Mouse (Mus musculus): ENCODE measurements around the gene Gm42420. TPM values are rescaled to one million over a fixed set of nuclear protein-coding genes. Genes with fewer than 3 reads are reported as not detected.

Gene Gm42420
- 1.3 and 1.5 TPM in 2 replicates for polyA plus RNA-seq (2015; fragmentation: Nextera tagmentation; extraction: Ambion mirVana)

DNA sequence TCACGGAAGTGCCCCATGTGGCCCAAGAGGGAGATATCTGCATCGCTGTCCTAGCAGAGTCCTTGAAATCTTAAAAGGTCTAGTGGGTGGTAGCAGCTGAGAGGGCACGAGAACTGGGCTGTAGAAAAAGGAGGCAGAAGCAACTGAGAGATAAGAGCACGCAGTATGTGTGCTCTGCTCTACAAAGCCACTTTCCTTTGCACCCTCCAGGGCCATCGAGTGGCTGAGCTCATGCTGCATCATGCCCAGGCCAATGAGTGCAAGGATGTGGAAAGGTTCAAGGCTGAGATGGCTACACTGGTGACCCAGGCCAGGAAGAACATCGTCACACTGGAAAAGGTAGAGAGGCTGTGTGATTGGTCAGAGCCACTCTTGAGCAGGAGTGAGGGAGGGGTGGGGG lies at the start of gene Gm42420:
Gene Gm42420, plus strand, starts transcription at position 237 of the 400 bp plus-strand sequence.
- Histone ChIP-seq H3K4me2 (no peak within 1 kb of the TSS), H3K4me3 (replicated peaks) (no peak within 1 kb of the TSS), H3K4me1 (no peaks in the 10 kb centered on the region), H3K9me3 (no peaks in the 10 kb centered on the region), H3K27ac (no peak within 1 kb of the TSS), H3K9ac (no peak within 1 kb of the TSS), H3K36me3 (peaks cover 24% of the 10 kb centered on the region), H3K27me3 (replicated peaks) (no peaks in the 10 kb centered on the region)
- WGBS = 90% methylated on average over 6 of the region's 6 CpGs
- ATAC-seq (ENCODE audit: insufficient read depth, low FRiP score, low read depth) = no peak

DNA sequence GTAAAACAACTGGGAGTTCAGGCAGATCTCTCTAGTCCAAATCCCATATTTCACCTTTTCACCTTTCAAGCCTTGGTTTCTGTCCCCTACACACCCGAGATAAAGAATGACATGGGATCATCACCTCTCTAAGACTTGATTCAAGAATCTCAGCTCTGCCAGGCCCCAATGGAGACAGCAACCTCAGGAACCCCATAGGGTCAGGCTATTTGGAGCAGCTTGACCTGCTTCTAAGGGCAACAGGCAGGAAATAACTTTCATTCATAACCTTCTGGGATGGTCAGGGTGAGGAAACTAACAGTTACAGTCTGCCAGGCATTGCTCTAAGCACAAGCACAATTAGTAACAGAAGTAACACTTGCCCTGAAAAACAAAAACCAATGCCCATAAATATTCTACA lies 48.9 kb upstream of the Gm42420 start:
- no peaks in the 10 kb centered on the region; the same call in 1 of the 2 replicates for H3K36me3 ChIP-seq
- no peak for ATAC-seq (ENCODE audit: insufficient read depth, low FRiP score, low read depth)
- H3K4me2 ChIP-seq = no peak overlapping the region
- WGBS = 34% methylated on average over 1 of the region's 1 CpGs
- peaks cover 19% of the 10 kb centered on the region for H3K4me1 ChIP-seq
- no peaks in the 10 kb centered on the region for H3K9me3 ChIP-seq
- no peak overlapping the region for H3K9ac ChIP-seq
- no peaks in the 10 kb centered on the region for H3K27me3 ChIP-seq (replicated peaks)
- H3K4me3 ChIP-seq (replicated peaks) = no peak overlapping the region
- no peak overlapping the region for H3K27ac ChIP-seq

DNA sequence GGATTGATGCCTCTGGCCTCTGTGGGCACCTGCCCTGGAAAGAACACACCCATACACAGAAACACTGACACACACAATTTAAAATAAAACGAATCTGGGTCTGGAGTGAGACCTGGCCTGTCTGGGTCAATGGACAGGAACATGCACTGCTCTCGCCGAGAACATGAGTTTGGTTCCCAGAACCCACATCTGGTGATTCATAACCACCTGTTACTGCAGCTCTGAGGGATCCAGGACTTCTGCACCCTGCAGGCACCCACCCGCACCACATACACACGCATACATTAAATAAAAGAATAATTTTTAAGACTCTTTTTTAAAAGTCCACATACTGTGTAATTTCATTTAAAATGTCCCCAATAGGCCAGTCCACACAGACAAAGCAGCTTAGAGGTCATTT lies 48.3 kb upstream of the Gm42420 start:
- no peak overlapping the region for H3K9ac ChIP-seq
- no peak overlapping the region for H3K4me3 ChIP-seq (replicated peaks)
- no peaks in the 10 kb centered on the region; the same call in 1 of the 2 replicates for H3K36me3 ChIP-seq
- H3K4me2 ChIP-seq = no peak overlapping the region
- H3K27me3 ChIP-seq (replicated peaks) = no peaks in the 10 kb centered on the region
- no peaks in the 10 kb centered on the region for H3K9me3 ChIP-seq
- no peak for ATAC-seq (ENCODE audit: insufficient read depth, low FRiP score, low read depth)
- no peak overlapping the region for H3K27ac ChIP-seq
- 92% methylated on average over 5 of the region's 5 CpGs for WGBS
- H3K4me1 ChIP-seq = peaks cover 19% of the 10 kb centered on the region

DNA sequence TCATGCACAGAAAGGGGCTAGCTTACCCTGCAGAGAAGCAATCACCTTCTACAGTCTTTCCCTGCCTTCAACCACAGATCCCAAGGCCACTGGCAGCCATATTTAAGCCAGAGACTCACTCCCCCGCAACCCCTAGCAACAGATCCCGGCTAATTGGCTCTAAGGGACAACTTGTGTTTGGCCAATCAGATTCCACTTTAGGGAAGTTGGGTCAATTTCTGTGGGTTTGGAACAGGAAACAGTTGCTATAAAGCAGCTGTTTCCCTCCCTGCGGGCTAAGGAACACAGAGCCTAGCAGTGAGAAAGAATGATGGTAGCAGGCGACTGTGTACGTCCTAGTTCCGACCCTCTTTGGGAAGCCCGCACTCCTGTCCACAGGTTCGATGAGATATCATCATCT lies 47.3 kb upstream of the Gm42420 start:
- H3K4me2 ChIP-seq = no peak overlapping the region
- no peak overlapping the region for H3K4me3 ChIP-seq (replicated peaks)
- no peaks in the 10 kb centered on the region for H3K9me3 ChIP-seq
- no peak for ATAC-seq (ENCODE audit: insufficient read depth, low FRiP score, low read depth)
- peaks cover 27% of the 10 kb centered on the region for H3K4me1 ChIP-seq
- H3K27me3 ChIP-seq (replicated peaks) = no peaks in the 10 kb centered on the region
- WGBS = 37% methylated on average over 8 of the region's 8 CpGs
- no peaks in the 10 kb centered on the region; the same call in 1 of the 2 replicates for H3K36me3 ChIP-seq
- H3K9ac ChIP-seq = no peak overlapping the region
- peak overlapping the region; percentile 58; the same call in 1 of the 2 replicates for H3K27ac ChIP-seq

DNA sequence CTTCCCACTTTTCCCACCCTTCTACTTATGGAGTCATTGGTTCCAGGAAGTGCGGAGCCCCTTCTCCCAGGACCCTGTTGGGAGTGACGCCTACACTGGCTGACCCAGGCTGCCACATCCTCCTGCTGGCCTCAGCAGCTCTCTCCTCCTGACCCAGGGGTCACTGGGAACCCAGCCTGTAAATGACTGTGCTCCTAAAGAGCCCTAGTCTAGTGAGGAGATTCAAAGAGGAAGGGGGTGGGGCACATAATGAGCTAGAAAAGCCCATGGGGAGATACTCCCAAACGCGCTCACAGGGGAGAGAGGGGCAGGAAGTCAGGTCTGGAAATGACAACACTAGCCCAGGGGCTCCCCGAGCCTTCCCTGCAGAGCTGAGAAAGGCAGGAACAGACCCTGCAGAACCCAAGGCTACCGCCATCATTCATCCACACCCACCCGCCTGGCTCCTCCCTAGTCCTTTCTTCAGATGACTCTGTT lies 45.8 kb upstream of the Gm42420 start:
- Histone ChIP-seq H3K4me1 (peaks cover 38% of the 10 kb centered on the region), H3K9me3 (no peaks in the 10 kb centered on the region), H3K27me3 (replicated peaks) (no peaks in the 10 kb centered on the region), H3K36me3 (no peaks in the 10 kb centered on the region), H3K27ac (peak overlapping the region; percentile 58), H3K4me2 (peak overlapping the region; percentile 42), H3K4me3 (replicated peaks) (no peak overlapping the region; the same call in 1 of the 2 replicates), H3K9ac (peak overlapping the region; percentile 10; the same call in 1 of the 2 replicates)
- peak; percentile 59 for ATAC-seq (ENCODE audit: insufficient read depth, low FRiP score, low read depth)
- WGBS = 17% methylated on average over 7 of the region's 7 CpGs

DNA sequence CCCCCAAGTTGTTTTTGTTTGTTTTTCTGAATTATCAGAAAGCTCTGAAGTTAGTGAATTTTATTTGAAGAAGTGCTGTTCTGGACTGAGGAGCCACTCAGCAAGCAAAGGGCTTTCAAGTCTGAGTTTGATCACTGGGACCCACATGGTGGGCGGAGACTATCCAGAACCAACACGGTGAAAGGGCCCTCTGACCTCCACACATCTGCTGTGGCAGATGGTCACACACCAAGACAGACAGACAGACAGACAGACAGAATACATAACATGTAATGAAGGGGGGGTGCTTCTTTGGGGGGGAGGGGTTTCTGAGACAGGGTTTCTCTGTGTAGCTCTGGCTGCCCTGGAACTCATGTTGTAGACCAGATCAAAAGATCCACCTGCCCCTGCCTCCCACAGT lies 45.0 kb upstream of the Gm42420 start:
- ATAC-seq (ENCODE audit: insufficient read depth, low FRiP score, low read depth) = no peak
- 46% methylated on average over 2 of the region's 2 CpGs for WGBS
- Histone ChIP-seq H3K9me3 (no peaks in the 10 kb centered on the region), H3K4me1 (peaks cover 38% of the 10 kb centered on the region), H3K4me3 (replicated peaks) (no peak overlapping the region), H3K27me3 (replicated peaks) (no peaks in the 10 kb centered on the region), H3K4me2 (no peak overlapping the region), H3K9ac (no peak overlapping the region), H3K36me3 (no peaks in the 10 kb centered on the region), H3K27ac (peak overlapping the region; percentile 26; the same call in 1 of the 2 replicates)

DNA sequence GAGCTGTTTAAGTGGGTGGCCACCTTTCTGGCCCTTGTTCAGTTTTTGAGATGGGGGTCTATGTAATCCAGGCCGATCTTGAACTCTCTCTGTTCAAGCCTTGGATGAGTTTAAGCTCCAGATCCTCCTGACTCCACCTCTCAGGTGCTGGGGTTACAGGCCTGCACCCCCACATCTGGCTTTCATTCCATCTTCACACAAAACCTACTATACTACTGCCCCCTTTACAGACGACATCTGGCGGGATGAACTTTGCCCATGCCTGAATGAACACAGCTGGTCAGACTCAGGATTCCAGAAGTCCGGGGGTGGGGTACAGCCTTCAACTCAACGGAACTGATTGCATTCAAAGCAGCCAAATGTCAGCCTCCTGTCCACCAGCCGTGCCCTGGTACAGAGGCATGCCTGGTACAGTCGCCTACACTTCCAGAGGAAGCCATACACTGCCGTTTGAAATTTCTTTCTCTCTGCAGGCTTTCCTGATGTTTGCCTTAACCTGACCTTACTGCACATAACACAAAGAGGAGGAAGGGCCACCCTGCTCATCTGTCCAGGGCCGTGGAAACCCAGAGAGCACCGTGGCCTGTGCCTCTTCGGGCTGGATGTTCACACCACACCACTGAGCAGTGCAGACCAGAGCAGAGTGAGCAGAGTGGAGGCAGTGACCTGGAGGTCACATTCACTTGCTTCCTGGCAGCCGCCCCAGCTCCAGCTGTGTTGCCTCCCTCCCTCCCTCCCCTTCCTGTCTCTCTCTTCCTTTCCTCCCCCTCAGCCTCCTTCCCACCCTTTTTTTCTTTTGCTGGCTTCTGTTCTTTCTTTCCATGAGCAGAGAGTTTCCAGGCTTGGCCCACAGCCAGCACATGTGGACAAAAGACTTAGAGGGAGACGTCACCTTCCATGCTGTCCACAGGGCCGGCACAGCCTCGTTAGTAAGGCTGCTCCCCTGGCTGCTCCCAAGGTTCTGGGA lies 42.6 kb upstream of the Gm42420 start:
- H3K36me3 ChIP-seq = no peaks in the 10 kb centered on the region
- no peak overlapping the region for H3K9ac ChIP-seq
- peak overlapping the region; percentile 67 for H3K27ac ChIP-seq
- H3K9me3 ChIP-seq = no peaks in the 10 kb centered on the region
- H3K27me3 ChIP-seq (replicated peaks) = no peaks in the 10 kb centered on the region
- H3K4me3 ChIP-seq (replicated peaks) = no peak overlapping the region
- 16% methylated on average over 15 of the region's 15 CpGs for WGBS
- H3K4me2 ChIP-seq = peak overlapping the region; percentile 33
- peaks cover 38% of the 10 kb centered on the region for H3K4me1 ChIP-seq
- ATAC-seq (ENCODE audit: insufficient read depth, low FRiP score, low read depth) = peak; percentile 88

DNA sequence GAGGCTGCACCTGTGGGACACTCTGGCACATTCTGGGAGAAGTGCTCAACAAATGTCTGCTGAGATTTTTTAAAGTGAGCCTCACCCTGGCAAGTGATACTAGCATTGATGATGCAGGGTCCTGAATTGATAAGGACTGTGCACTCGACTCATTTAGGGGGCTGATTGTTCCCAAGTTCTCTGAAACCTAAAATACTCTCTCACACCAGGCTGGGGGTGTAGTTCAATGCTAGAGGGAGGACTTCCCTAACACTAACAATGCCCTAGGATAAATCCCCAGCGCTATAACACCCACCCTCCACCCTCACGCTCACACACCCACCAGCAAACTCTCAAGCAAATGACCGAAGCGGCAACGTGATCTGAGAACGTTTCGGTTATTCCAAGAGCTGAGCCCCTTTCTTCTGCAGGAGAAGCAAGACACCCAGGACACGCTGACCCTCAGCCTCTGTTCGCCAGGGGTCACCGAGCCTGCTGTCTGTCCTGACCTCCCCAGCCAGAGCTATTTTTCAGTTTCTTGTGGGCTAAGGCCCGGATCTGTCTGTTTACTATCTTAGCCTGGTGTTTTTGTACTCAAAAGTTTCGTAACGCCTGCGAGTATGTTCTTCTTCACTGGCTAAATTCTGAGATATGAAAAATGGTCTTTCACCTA lies 41.7 kb upstream of the Gm42420 start:
- Histone ChIP-seq H3K36me3 (no peaks in the 10 kb centered on the region), H3K4me2 (no peak overlapping the region), H3K27ac (peak overlapping the region; percentile 67), H3K9ac (no peak overlapping the region), H3K9me3 (no peaks in the 10 kb centered on the region), H3K27me3 (replicated peaks) (no peaks in the 10 kb centered on the region), H3K4me1 (peaks cover 28% of the 10 kb centered on the region), H3K4me3 (replicated peaks) (no peak overlapping the region)
- WGBS = 38% methylated on average over 15 of the region's 15 CpGs
- no peak for ATAC-seq (ENCODE audit: insufficient read depth, low FRiP score, low read depth)

DNA sequence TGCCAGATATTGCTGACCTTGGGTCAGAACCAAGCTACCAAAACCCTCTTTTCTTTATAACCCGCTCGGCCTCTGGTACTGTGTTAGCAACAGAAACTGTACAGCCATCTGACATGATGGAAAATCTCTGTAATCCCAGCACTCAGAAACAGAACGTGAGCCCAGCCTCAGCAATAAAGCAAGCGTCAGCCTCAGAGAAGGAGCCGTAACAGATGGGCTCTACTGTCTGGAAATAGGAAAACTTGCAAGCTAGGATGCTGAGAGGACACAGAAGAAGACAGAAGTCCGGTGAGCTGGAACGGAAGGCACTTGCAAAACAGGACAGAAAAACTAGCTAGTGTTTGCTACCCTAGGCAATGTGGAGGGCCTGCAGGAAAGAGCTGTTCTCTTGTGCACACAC lies 40.1 kb upstream of the Gm42420 start:
- no peak for ATAC-seq (ENCODE audit: insufficient read depth, low FRiP score, low read depth)
- Histone ChIP-seq H3K4me2 (no peak overlapping the region), H3K36me3 (no peaks in the 10 kb centered on the region), H3K27ac (no peak overlapping the region), H3K9me3 (no peaks in the 10 kb centered on the region), H3K4me1 (peaks cover 19% of the 10 kb centered on the region), H3K9ac (no peak overlapping the region), H3K27me3 (replicated peaks) (no peaks in the 10 kb centered on the region), H3K4me3 (replicated peaks) (no peak overlapping the region)
- WGBS = 86% methylated on average over 7 of the region's 7 CpGs

DNA sequence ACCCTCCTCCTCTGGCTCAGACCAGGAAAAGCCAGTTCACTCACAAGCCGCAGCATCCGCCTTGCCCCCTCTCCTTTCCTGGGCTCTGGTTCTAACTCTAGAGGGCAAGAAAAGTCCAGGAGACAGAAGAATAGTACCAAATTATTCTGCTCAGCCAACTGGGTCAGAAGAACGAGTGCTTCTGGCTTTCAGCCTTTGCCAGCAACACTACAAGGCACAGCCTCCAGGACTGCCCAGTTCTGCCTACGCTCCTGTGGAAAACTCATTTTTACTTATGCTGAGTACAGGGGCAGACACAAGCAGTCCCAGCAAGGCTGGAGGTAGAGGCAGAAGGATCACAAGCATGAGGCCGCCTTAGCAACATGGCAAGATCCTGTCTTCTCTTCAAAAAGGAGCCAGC lies 37.5 kb upstream of the Gm42420 start:
- Histone ChIP-seq H3K4me1 (peaks cover 14% of the 10 kb centered on the region), H3K9ac (no peak overlapping the region), H3K4me3 (replicated peaks) (no peak overlapping the region), H3K36me3 (no peaks in the 10 kb centered on the region), H3K4me2 (no peak overlapping the region), H3K27ac (no peak overlapping the region), H3K9me3 (no peaks in the 10 kb centered on the region), H3K27me3 (replicated peaks) (no peaks in the 10 kb centered on the region)
- 69% methylated on average over 5 of the region's 5 CpGs for WGBS
- ATAC-seq (ENCODE audit: insufficient read depth, low FRiP score, low read depth) = no peak

DNA sequence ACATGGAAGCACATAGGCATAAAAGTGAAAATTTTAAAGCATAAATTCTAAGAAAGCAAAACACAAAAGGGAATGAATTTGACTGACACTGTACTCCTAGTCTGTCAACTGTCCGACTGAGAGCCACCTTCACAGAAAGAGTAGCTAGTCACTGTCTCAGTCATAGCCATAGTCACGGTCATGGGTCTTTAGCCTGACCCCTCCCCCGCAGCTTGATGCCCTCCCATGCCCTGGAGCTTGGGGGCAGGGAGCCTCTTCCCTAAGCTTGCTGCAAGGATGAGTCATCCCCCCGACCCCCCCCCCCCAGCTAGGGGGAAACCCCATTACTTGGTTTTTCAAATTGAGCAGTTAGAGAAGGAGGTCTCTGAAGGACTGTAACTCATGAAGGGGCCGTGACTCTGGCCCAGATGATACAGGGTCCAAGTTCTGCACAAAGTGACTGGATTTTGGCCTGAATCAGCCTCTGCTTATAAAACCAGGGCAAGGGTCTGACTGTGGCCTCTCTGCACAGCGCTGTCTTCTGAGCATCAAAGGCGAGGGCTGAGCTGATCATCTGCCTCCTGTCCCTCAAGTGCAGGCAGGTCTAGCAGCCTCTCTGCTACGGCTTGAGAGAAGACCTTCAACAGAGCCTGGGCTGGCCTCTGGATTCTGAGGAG lies 33.4 kb upstream of the Gm42420 start:
- no peaks in the 10 kb centered on the region for H3K36me3 ChIP-seq
- H3K4me2 ChIP-seq = no peak overlapping the region
- no peak overlapping the region for H3K27ac ChIP-seq
- WGBS = 62% methylated on average over 8 of the region's 8 CpGs
- no peak overlapping the region for H3K9ac ChIP-seq
- peaks cover 18% of the 10 kb centered on the region for H3K4me1 ChIP-seq
- ATAC-seq (ENCODE audit: insufficient read depth, low FRiP score, low read depth) = no peak
- H3K27me3 ChIP-seq (replicated peaks) = no peaks in the 10 kb centered on the region
- H3K9me3 ChIP-seq = no peaks in the 10 kb centered on the region
- H3K4me3 ChIP-seq (replicated peaks) = no peak overlapping the region

Measured in stomach, embryonic 15.5 days (tissue).